Mouse (Mus musculus) activated CD4-positive, CD25-positive, alpha-beta regulatory T cell, adult 4 months (primary cell): ENCODE measurements around the gene Zfp82. TPM values are rescaled to one million over a fixed set of nuclear protein-coding genes. Genes with fewer than 3 reads are reported as not detected.
"Not testable (repeated sequence)": the region's sequence is repeated elsewhere in the genome, so short reads cannot be mapped to it uniquely, and the experiment has no call there.

Experiments
- ATAC-seq: one replicate; pipeline ENCODE4 v1.8.0; 2017
- polyA plus RNA-seq, 2 experiments: library from polyadenylated mRNA; unstranded; fragments of 100-300 nt; shearing (Covaris generic); gene quantifications; one replicate each; pipeline ENCODE4 v1.2.1; 2017

The Zfp82 gene
- 1 to 10 TPM; 4.9 to 5.5 TPM for polyA plus RNA-seq

- ATAC-seq = peak; percentile 87
These were observed at the start of gene Zfp82 for GRCm38 (mm10) chr7:30072146-30073028. Gene Zfp82 (minus strand): TSS chr7:30072900.

GRCm38 (mm10) chr7:30122188-30122530, 49.5 kb upstream of the Zfp82 start:
- ATAC-seq = no peak

- ATAC-seq = peak; percentile 87
These were observed 48.8 kb upstream of the Zfp82 start, which contains the start of gene Zfp382 for GRCm38 (mm10) chr7:30121308-30122187. Gene Zfp382 (plus strand): TSS chr7:30121942.

- not testable (repeated sequence) for ATAC-seq
These were observed 45.2 kb upstream of the Zfp82 start for GRCm38 (mm10) chr7:30117935-30118334.

- ATAC-seq = no peak
These were observed 43.4 kb upstream of the Zfp82 start for GRCm38 (mm10) chr7:30116076-30116475.

- ATAC-seq = peak; percentile 76
These were observed 26.6 kb upstream of the Zfp82 start for GRCm38 (mm10) chr7:30099297-30099696.

- no peak for ATAC-seq
These were observed 22.9 kb upstream of the Zfp82 start for GRCm38 (mm10) chr7:30095551-30096125.

GRCm38 (mm10) chr7:30094646-30095429, 22.1 kb upstream of the Zfp82 start, which contains the start of gene Zfp260:
Gene Zfp260 (plus strand): TSS chr7:30094777.
- peak; percentile 31 for ATAC-seq

GRCm38 (mm10) chr7:30093918-30094415, 21.3 kb upstream of the Zfp82 start:
- no peak for ATAC-seq

- ATAC-seq = no peak
These were observed 20.0 kb upstream of the Zfp82 start for GRCm38 (mm10) chr7:30092666-30093065.

- no peak for ATAC-seq
These were observed 18.4 kb upstream of the Zfp82 start for GRCm38 (mm10) chr7:30090970-30091585.

GRCm38 (mm10) chr7:30090092-30090969, 17.6 kb upstream of the Zfp82 start, which contains the start of the genes Gm26920 and Zfp566:
Gene Gm26920 (minus strand): TSS chr7:30090410.
Gene Zfp566 (minus strand): TSS chr7:30090527.
- peak; percentile 88 for ATAC-seq

GRCm38 (mm10) chr7:30089405-30089804, 16.7 kb upstream of the Zfp82 start:
- ATAC-seq = no peak

GRCm38 (mm10) chr7:30086524-30086923, 13.8 kb upstream of the Zfp82 start:
- ATAC-seq = no peak

- ATAC-seq = no peak
These were observed 8.1 kb downstream of the Zfp82 start for GRCm38 (mm10) chr7:30064622-30065021.

- ATAC-seq = no peak
These were observed 10.2 kb downstream of the Zfp82 start for GRCm38 (mm10) chr7:30062478-30062877.

GRCm38 (mm10) chr7:30060341-30060740, 12.4 kb downstream of the Zfp82 start:
- ATAC-seq = no peak

GRCm38 (mm10) chr7:30053591-30053990, 19.1 kb downstream of the Zfp82 start:
- no peak for ATAC-seq

GRCm38 (mm10) chr7:30050882-30051548, 21.7 kb downstream of the Zfp82 start, which contains the start of gene Zfp14:
Gene Zfp14 (minus strand): TSS chr7:30051380.
- peak; percentile 99 for ATAC-seq
